19 mouse cellular contexts compared by ENCODE assay signal in genomic region chr3:30959868-30960831, GRCm38 (mm10). TPM values are rescaled to one million over a fixed set of nuclear protein-coding genes. Genes with fewer than 3 reads are reported as not detected.
A peak's percentile ranks its signal among the peaks of the same experiment; 100 is the strongest.
DNase-seq lines count a peak whose midpoint lies in the region; ATAC-seq and TF ChIP-seq lines count a peak whose summit lies in the region.
"Had no signal": no experiment of that assay in that cellular context is flagged by ENCODE, and none has a peak within 500 bp of the region (broad histone marks: within the 10 kb centered on the region; RNA-seq: fewer than 3 reads in every experiment).

No protein-coding gene starts in this region.

- H3K9me3 ChIP-seq in heart, embryonic 11.5 days (replicated peaks; ENCODE audit: control insufficient read depth, low read length): no peaks in the 10 kb centered on the region
- H3K9me3 ChIP-seq in kidney, embryonic 16.5 days (ENCODE audit: low read length): no peaks in the 10 kb centered on the region
- H3K9me3 ChIP-seq in intestine, embryonic 16.5 days (ENCODE audit: control insufficient read depth, low read length): no peaks in the 10 kb centered on the region
- H3K9me3 ChIP-seq: midbrain, embryonic 13.5 days had no signal

- H3K9ac ChIP-seq in heart, embryonic 11.5 days (ENCODE audit: low read depth, low read length): no peak overlapping the region
- H3K9ac ChIP-seq in kidney, embryonic 16.5 days (replicated peaks; ENCODE audit: low read length): no peak overlapping the region
- H3K9ac ChIP-seq in intestine, embryonic 16.5 days (ENCODE audit: low read depth, low read length): no peak overlapping the region
- H3K9ac ChIP-seq: lung, embryonic 14.5 days; midbrain, embryonic 13.5 days had no signal

- no peak overlapping the region for H3K4me3 ChIP-seq in heart, embryonic 11.5 days (ENCODE audit: low read depth, low read length)
- no peak overlapping the region for H3K4me3 ChIP-seq in kidney, embryonic 16.5 days (ENCODE audit: low read length)
- no peak overlapping the region for H3K4me3 ChIP-seq in intestine, embryonic 16.5 days (ENCODE audit: low read length)
- no peak overlapping the region for H3K4me3 ChIP-seq in left cerebral cortex, adult 2 months
- H3K4me3 ChIP-seq: midbrain, embryonic 13.5 days had no signal

- peaks cover 10% of the 10 kb centered on the region for H3K4me1 ChIP-seq in heart, embryonic 11.5 days (ENCODE audit: control insufficient read depth, insufficient read depth, low read length)
- H3K4me1 ChIP-seq in kidney, embryonic 16.5 days (ENCODE audit: insufficient read depth, low read length): no peaks in the 10 kb centered on the region; the same call in 1 of the 2 replicates
- 0 out of 2 replicates have a peak, but pooled peaks cover 3% of the 10 kb centered on the region for H3K4me1 ChIP-seq in intestine, embryonic 16.5 days (ENCODE audit: control insufficient read depth, insufficient read depth, low read length)
- H3K4me1 ChIP-seq: midbrain, embryonic 13.5 days had no signal

- peak; percentile 26 for DNase-seq in adrenal gland, adult 2 months
- DNase-seq in adrenal gland, adult 8-10 months: no peak
- no peak for DNase-seq in heart, postnatal 4 days
- DNase-seq in kidney, postnatal 14 days: no peak
- no peak for DNase-seq in left cerebral cortex, adult 2 months (ENCODE audit: extremely low spot score in 1 of 2, low spot score in 2 of 2)
- DNase-seq: cerebellum, adult 9-10 months; embryo, embryonic 11 days; liver; lung, embryonic 14.5 days; right cerebral cortex, adult 18-20 months; thymus, postnatal 25 days had no signal

- intact Hi-C loops in left cerebral cortex, adult 2 months (cut with DNase I): no loop called here

- H3K36me3 ChIP-seq in heart, embryonic 11.5 days (ENCODE audit: control insufficient read depth, insufficient read depth, low read length): peaks cover 29% of the 10 kb centered on the region
- peaks cover 73% of the 10 kb centered on the region for H3K36me3 ChIP-seq in kidney, embryonic 16.5 days (ENCODE audit: insufficient read depth, low read length)
- H3K36me3 ChIP-seq in intestine, embryonic 16.5 days (ENCODE audit: control insufficient read depth, insufficient read depth, low read length): peaks cover 14% of the 10 kb centered on the region; the same call in 1 of the 2 replicates

- no peak for TF ChIP-seq CTCF in left cerebral cortex, adult 2 months (IDR thresholded peaks at IDR 0.05)

- 0 out of 2 replicates have a peak overlapping the region, but pooled peaks have one; percentile 22 for H3K27ac ChIP-seq in heart, embryonic 11.5 days (ENCODE audit: low read depth, low read length)
- peak overlapping the region; percentile 61; the same call in 1 of the 2 replicates for H3K27ac ChIP-seq in kidney, embryonic 16.5 days (ENCODE audit: low read length)
- no peak overlapping the region for H3K27ac ChIP-seq in intestine, embryonic 16.5 days (ENCODE audit: low read length)
- H3K27ac ChIP-seq in left cerebral cortex, adult 2 months: no peak overlapping the region
- H3K27ac ChIP-seq: hindbrain, postnatal 0 days; macrophage; midbrain, embryonic 13.5 days; stomach, postnatal 0 days had no signal

- 69% methylated on average over 7 of the region's 7 CpGs for WGBS in heart, embryonic 11.5 days (ENCODE audit: insufficient replicate concordance)
- WGBS in kidney, embryonic 16.5 days: 75% methylated on average over 7 of the region's 7 CpGs
- WGBS in intestine, embryonic 16.5 days: 71% methylated on average over 7 of the region's 7 CpGs

- ATAC-seq in heart, embryonic 11.5 days (replicated peaks; ENCODE audit: insufficient number of reproducible peaks, low FRiP score, low TSS enrichment): no peak
- ATAC-seq in kidney, embryonic 16.5 days (ENCODE audit: low FRiP score, low TSS enrichment): peak; percentile 70
- ATAC-seq in intestine, embryonic 16.5 days: peak; percentile 56; the same call in 1 of the 2 replicates
- ATAC-seq: hindbrain, postnatal 0 days; midbrain, embryonic 13.5 days had no signal

- H3K4me2 ChIP-seq in heart, embryonic 11.5 days: no peak overlapping the region
- H3K4me2 ChIP-seq in kidney, embryonic 16.5 days (replicated peaks; ENCODE audit: low read depth, low read length): no peak overlapping the region
- H3K4me2 ChIP-seq in intestine, embryonic 16.5 days (ENCODE audit: low read depth, low read length): no peak overlapping the region
- H3K4me2 ChIP-seq: lung, embryonic 14.5 days; midbrain, embryonic 13.5 days had no signal

- H3K27me3 ChIP-seq in heart, embryonic 11.5 days (ENCODE audit: control insufficient read depth, insufficient read depth, low read length): no peaks in the 10 kb centered on the region
- no peaks in the 10 kb centered on the region for H3K27me3 ChIP-seq in kidney, embryonic 16.5 days (ENCODE audit: insufficient read depth, low read length)
- H3K27me3 ChIP-seq in intestine, embryonic 16.5 days (replicated peaks; ENCODE audit: control insufficient read depth, insufficient read depth, low read length): no peaks in the 10 kb centered on the region
- H3K27me3 ChIP-seq: CH12.LX; midbrain, embryonic 13.5 days had no signal

RNA-seq across cellular contexts. Expression of gene Phc3, which starts 9.1 kb away (rescaled TPM):
- 10 to 100 TPM; 26.8 to 41.5 TPM for total RNA-seq in adrenal gland, adult 2 months (2021)
- polyA plus RNA-seq in adrenal gland, adult 2 months (2012; rRNA removed): 24.8 and 32.1 TPM in 2 replicates
- total RNA-seq in adrenal gland, adult 8-10 months (2022): 10 to 100 TPM; 33.5 to 60.0 (median 42.9) TPM
- polyA plus RNA-seq in heart, embryonic 11.5 days (2014; fragmentation: Nextera tagmentation; extraction: Ambion mirVana): 5.5 and 6.7 TPM in 2 replicates
- total RNA-seq in heart, postnatal 4 days (2021): 10 to 100 TPM; 17.6 to 17.8 TPM
- 5.1 and 6.8 TPM in 2 replicates for polyA plus RNA-seq in kidney, embryonic 16.5 days (2015; fragmentation: Nextera tagmentation; extraction: Ambion mirVana)
- 4.2 and 4.5 TPM in 2 replicates for polyA plus RNA-seq in intestine, embryonic 16.5 days (2015; fragmentation: Nextera tagmentation; extraction: Ambion mirVana)
- total RNA-seq in left cerebral cortex, adult 2 months (2021): 10 to 100 TPM; 40.8 to 41.3 TPM

RNA-seq across cellular contexts. Expression of gene Prkci, which starts 35.4 kb away (rescaled TPM):
- total RNA-seq in adrenal gland, adult 2 months (2021): 10 to 100 TPM; 47.5 to 47.8 TPM
- polyA plus RNA-seq in adrenal gland, adult 2 months (2012; rRNA removed): 8.4 and 8.5 TPM in 2 replicates
- total RNA-seq in adrenal gland, adult 8-10 months (2022): 10 to 100 TPM; 46.4 to 50.6 (median 50.1) TPM
- 20.6 and 26.8 TPM in 2 replicates for polyA plus RNA-seq in heart, embryonic 11.5 days (2014; fragmentation: Nextera tagmentation; extraction: Ambion mirVana)
- 10 to 100 TPM; 23.0 to 26.6 TPM for total RNA-seq in heart, postnatal 4 days (2021)
- 39.7 and 42.5 TPM in 2 replicates for polyA plus RNA-seq in kidney, embryonic 16.5 days (2015; fragmentation: Nextera tagmentation; extraction: Ambion mirVana)
- polyA plus RNA-seq in intestine, embryonic 16.5 days (2015; fragmentation: Nextera tagmentation; extraction: Ambion mirVana): 24.6 and 29.1 TPM in 2 replicates
- total RNA-seq in left cerebral cortex, adult 2 months (2021): 10 to 100 TPM; 58.0 to 59.9 TPM

Comparison
In these comparisons a context has a peak if more than half of its experiments do, and no peak if none do; other contexts are left out.
1. H3K27ac ChIP-seq: peak in heart, embryonic 11.5 days (single experiment) and kidney, embryonic 16.5 days (single experiment); none in intestine, embryonic 16.5 days (single experiment) and left cerebral cortex, adult 2 months (single experiment).